Mouse (Mus musculus) lung, postnatal 25 days (tissue): ENCODE data around the gene Kcnd2.

ENCODE experiments used
- DNase-seq: peaks from one replicate; pipeline ENCODE4 v3.0.0; 2022; ENCODE audit warnings: low spot score

The Kcnd2 gene

GRCm38 (mm10) chr6:21424202-21424785 is 209.0 kb downstream of the Kcnd2 start:
- DNase-seq = no peak

- no peak for DNase-seq
Measured at GRCm38 (mm10) chr6:21431120-21431519, 215.8 kb downstream of the Kcnd2 start.

- no peak for DNase-seq
Measured at GRCm38 (mm10) chr6:21464719-21465118, 249.4 kb downstream of the Kcnd2 start.

- no peak for DNase-seq
Measured at GRCm38 (mm10) chr6:21471891-21472544, 256.7 kb downstream of the Kcnd2 start.

GRCm38 (mm10) chr6:21482714-21483113 is 267.4 kb downstream of the Kcnd2 start:
- DNase-seq = no peak

GRCm38 (mm10) chr6:21488536-21488935 is 273.2 kb downstream of the Kcnd2 start:
- no peak for DNase-seq

- no peak for DNase-seq
Measured at GRCm38 (mm10) chr6:21502921-21503320, 287.6 kb downstream of the Kcnd2 start.

GRCm38 (mm10) chr6:21510621-21511239 is 295.4 kb downstream of the Kcnd2 start:
- DNase-seq = peak; percentile 3

GRCm38 (mm10) chr6:21520351-21520750 is 305.0 kb downstream of the Kcnd2 start:
- DNase-seq = no peak

- no peak for DNase-seq
Measured at GRCm38 (mm10) chr6:21527489-21528074, 312.3 kb downstream of the Kcnd2 start.

- no peak for DNase-seq
Measured at GRCm38 (mm10) chr6:21534009-21534408, 318.7 kb downstream of the Kcnd2 start.

GRCm38 (mm10) chr6:21534820-21535219 is 319.5 kb downstream of the Kcnd2 start:
- DNase-seq = no peak

GRCm38 (mm10) chr6:21551501-21551900 is 336.2 kb downstream of the Kcnd2 start:
- DNase-seq = no peak

- no peak for DNase-seq
Measured at GRCm38 (mm10) chr6:21570964-21571363, 355.7 kb downstream of the Kcnd2 start.

- no peak for DNase-seq
Measured at GRCm38 (mm10) chr6:21590156-21590555, 374.9 kb downstream of the Kcnd2 start.

GRCm38 (mm10) chr6:21597424-21597823 is 382.1 kb downstream of the Kcnd2 start:
- no peak for DNase-seq

- no peak for DNase-seq
Measured at GRCm38 (mm10) chr6:21609381-21610059, 394.2 kb downstream of the Kcnd2 start.

GRCm38 (mm10) chr6:21629989-21630388 is 414.7 kb downstream of the Kcnd2 start:
- DNase-seq = no peak

GRCm38 (mm10) chr6:21655681-21656080 is 440.4 kb downstream of the Kcnd2 start:
- peak; percentile 3 for DNase-seq

- DNase-seq = no peak
Measured at GRCm38 (mm10) chr6:21664135-21664534, 448.8 kb downstream of the Kcnd2 start.

- no peak for DNase-seq
Measured at GRCm38 (mm10) chr6:21664638-21665037, 449.3 kb downstream of the Kcnd2 start.

- no peak for DNase-seq
Measured at GRCm38 (mm10) chr6:21684252-21684651, 468.9 kb downstream of the Kcnd2 start.

GRCm38 (mm10) chr6:21686388-21686787 is 471.1 kb downstream of the Kcnd2 start:
- DNase-seq = no peak
